Mouse (Mus musculus) myocyte (in vitro differentiated cells): Measurements from ENCODE around the gene Morf4l1.

Experiments
- MYOD1 ChIP-seq, 3 experiments: IDR thresholded peaks; one replicate each; pipeline ENCODE4 v1.6.1; 2011; ENCODE audit warnings: control low read depth in 2 of 3, low read depth in 2 of 3, mild to moderate bottlenecking in 2 of 3, moderate library complexity in 1 of 3; ENCODE audit not compliant: insufficient read length in 2 of 3, control insufficient read depth in 1 of 3
- POLR2A ChIP-seq: IDR thresholded peaks from one replicate; pipeline ENCODE4 v1.6.1; 2011; ENCODE audit warnings: low read depth, mild to moderate bottlenecking, control low read depth, moderate library complexity; ENCODE audit not compliant: insufficient read length
- USF1 ChIP-seq: IDR thresholded peaks from one replicate; pipeline ENCODE4 v1.6.1; 2011; ENCODE audit warnings: low read depth, mild to moderate bottlenecking, control low read depth, moderate library complexity

DNA sequence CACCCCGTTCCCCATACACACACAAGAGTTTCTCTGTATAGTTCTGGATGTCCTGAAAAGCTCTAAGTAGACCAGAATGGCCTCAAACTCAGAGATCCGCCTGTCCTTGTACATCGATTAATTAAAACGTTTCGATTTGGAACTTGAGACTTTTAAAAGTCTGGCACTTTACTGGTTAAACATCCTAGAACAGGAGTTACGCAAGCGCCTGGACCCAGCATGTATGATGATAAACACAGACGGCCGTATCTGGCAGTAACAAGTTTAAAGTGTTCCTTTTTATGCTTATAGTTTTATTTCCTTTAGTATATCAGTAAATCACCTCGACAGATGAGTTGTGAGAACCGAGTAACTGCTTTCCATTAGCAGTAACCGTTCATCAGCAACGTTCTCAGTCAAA lies 1.4 kb downstream of the Morf4l1 start:
- TF ChIP-seq USF1, result no peak
- TF ChIP-seq MYOD1 (IDR thresholded peaks at IDR 0.05; ENCODE audit: control insufficient read depth in 1 of 3, insufficient read length in 2 of 3, low read depth in 2 of 3), result no peak
- TF ChIP-seq POLR2A, result no peak
